ENCODE assay signal across 17 mouse cellular contexts in the genomic region with DNA sequence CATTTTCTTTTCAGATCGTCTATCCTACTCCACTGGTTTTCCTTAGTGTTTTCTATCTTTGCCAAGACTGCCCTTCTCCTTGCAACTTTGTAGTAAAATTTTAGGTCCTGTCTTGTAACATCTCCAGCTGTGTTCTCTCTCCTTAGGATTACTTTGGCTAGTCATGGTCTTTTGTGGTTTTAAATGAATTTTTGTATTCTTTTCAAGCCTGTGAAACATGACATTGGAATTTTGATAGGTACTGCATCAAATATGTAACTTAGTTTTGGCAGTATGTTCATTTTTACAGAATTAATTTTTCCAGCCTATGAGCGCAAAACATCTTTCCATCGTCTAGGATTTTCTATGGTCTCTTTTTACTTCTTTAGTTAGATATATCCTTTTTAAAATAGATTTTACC.
"Had no signal": no experiment of that assay in that cellular context is flagged by ENCODE, and none has a peak within 500 bp of the region (broad histone marks: within the 10 kb centered on the region; RNA-seq: fewer than 3 reads in every experiment).

No protein-coding gene starts in this region.

- H3K4me1 ChIP-seq: liver, embryonic 15.5 days; lung, embryonic 15.5 days; midbrain, embryonic 15.5 days; neural tube, embryonic 12.5 days; stomach, embryonic 15.5 days had no signal

- ATAC-seq: liver, postnatal 0 days; lung, postnatal 0 days; midbrain, embryonic 13.5 days; midbrain, embryonic 15.5 days had no signal

- H3K36me3 ChIP-seq: liver, embryonic 15.5 days; lung, embryonic 15.5 days; midbrain, embryonic 13.5 days; midbrain, embryonic 15.5 days; neural tube, embryonic 12.5 days; stomach, embryonic 15.5 days had no signal

- H3K27me3 ChIP-seq: liver, embryonic 15.5 days; lung, embryonic 15.5 days; midbrain, embryonic 13.5 days; midbrain, embryonic 15.5 days; neural tube, embryonic 12.5 days; stomach, embryonic 15.5 days had no signal

- DNase-seq: liver, postnatal 0 days; lung, adult 2 months; lung, postnatal 14 days; lung, postnatal 36 days; right cerebral cortex, postnatal 14 days; thymus, adult 2 months; thymus, postnatal 25 days; thymus, postnatal 4 days had no signal

- H3K27ac ChIP-seq: liver, embryonic 15.5 days; lung, embryonic 15.5 days; macrophage; midbrain, embryonic 13.5 days; midbrain, embryonic 15.5 days; neural tube, embryonic 12.5 days; stomach, embryonic 15.5 days; stomach, postnatal 0 days had no signal

- H3K4me3 ChIP-seq: liver, embryonic 15.5 days; lung, embryonic 15.5 days; midbrain, embryonic 13.5 days; midbrain, embryonic 15.5 days; neural tube, embryonic 12.5 days; stomach, embryonic 15.5 days had no signal

- H3K9me3 ChIP-seq: liver, embryonic 15.5 days; lung, embryonic 15.5 days; midbrain, embryonic 13.5 days; stomach, embryonic 15.5 days had no signal
